Mouse (Mus musculus): ENCODE data around the gene Capzb. TPM values are rescaled to one million over a fixed set of nuclear protein-coding genes. Genes with fewer than 3 reads are reported as not detected.

Capzb gene
- polyA plus RNA-seq, 1 experiment from 2014 or later = 401 TPM

GRCm38 (mm10) chr4:139250886-139251285 is 58.2 kb downstream of the Capzb start:
- TF ChIP-seq EP300 (IDR thresholded peaks at IDR 0.05) (no peak), CTCF (IDR thresholded peaks at IDR 0.05) (no peak)
- no peak overlapping the region for H3K9ac ChIP-seq (replicated peaks; ENCODE audit: low read depth)
- no peak for ATAC-seq

GRCm38 (mm10) chr4:139252051-139252760 is 59.5 kb downstream of the Capzb start:
- no peak overlapping the region for H3K4me2 ChIP-seq (replicated peaks; ENCODE audit: low read depth, low read length)
- H3K27me3 ChIP-seq (replicated peaks; ENCODE audit: insufficient read depth, low read length) = no peaks in the 10 kb centered on the region
- H3K4me1 ChIP-seq (ENCODE audit: insufficient read depth, low read depth, low read length) = peaks cover 25% of the 10 kb centered on the region; the same call in 1 of the 2 replicates
- WGBS = 26% methylated on average over 22 of the region's 22 CpGs
- no peaks in the 10 kb centered on the region for H3K9me3 ChIP-seq (ENCODE audit: low read length)
- ATAC-seq (peak; percentile 45), DNase-seq (ENCODE audit: low spot score) (peak; percentile 88)
- TF ChIP-seq EP300 (IDR thresholded peaks at IDR 0.05) = no peak
- peak; percentile 90 for TF ChIP-seq CTCF (IDR thresholded peaks at IDR 0.05)
- H3K4me3 ChIP-seq (ENCODE audit: low read depth, low read length) = no peak overlapping the region
- no peak overlapping the region for H3K9ac ChIP-seq (replicated peaks; ENCODE audit: low read depth)
- no peaks in the 10 kb centered on the region for H3K36me3 ChIP-seq (ENCODE audit: insufficient read depth, low read length)
- H3K27ac ChIP-seq (ENCODE audit: low read length) = peak overlapping the region; percentile 81

More at GRCm38 (mm10) chr4:139250886-139251285, 58.2 kb downstream of the Capzb start:
- no peak overlapping the region for H3K4me3 ChIP-seq (ENCODE audit: low read depth, low read length)
- DNase-seq (ENCODE audit: low spot score) = no peak
- H3K27ac ChIP-seq (ENCODE audit: low read length) = peak overlapping the region; percentile 81
- 31% methylated on average over 8 of the region's 8 CpGs for WGBS
- H3K27me3 ChIP-seq (replicated peaks; ENCODE audit: insufficient read depth, low read length) = no peaks in the 10 kb centered on the region
- H3K36me3 ChIP-seq (ENCODE audit: insufficient read depth, low read length) = no peaks in the 10 kb centered on the region
- peaks cover 25% of the 10 kb centered on the region; the same call in 1 of the 2 replicates for H3K4me1 ChIP-seq (ENCODE audit: insufficient read depth, low read depth, low read length)
- no peak overlapping the region for H3K4me2 ChIP-seq (replicated peaks; ENCODE audit: low read depth, low read length)
- no peaks in the 10 kb centered on the region for H3K9me3 ChIP-seq (ENCODE audit: low read length)

- Histone ChIP-seq H3K4me1 (ENCODE audit: insufficient read depth, low read depth, low read length) (peaks cover 26% of the 10 kb centered on the region; the same call in 1 of the 2 replicates), H3K4me3 (ENCODE audit: low read depth, low read length) (no peak overlapping the region), H3K9me3 (ENCODE audit: low read length) (no peaks in the 10 kb centered on the region), H3K27me3 (replicated peaks; ENCODE audit: insufficient read depth, low read length) (no peaks in the 10 kb centered on the region), H3K27ac (ENCODE audit: low read length) (peak overlapping the region; percentile 62), H3K36me3 (ENCODE audit: insufficient read depth, low read length) (no peaks in the 10 kb centered on the region), H3K4me2 (replicated peaks; ENCODE audit: low read depth, low read length) (no peak overlapping the region), H3K9ac (replicated peaks; ENCODE audit: low read depth) (no peak overlapping the region)
- no peak for DNase-seq (ENCODE audit: low spot score)
- no peak for ATAC-seq
- no peak for TF ChIP-seq EP300 (IDR thresholded peaks at IDR 0.05)
- no peak for TF ChIP-seq CTCF (IDR thresholded peaks at IDR 0.05)
- 66% methylated on average over 9 of the region's 9 CpGs for WGBS
Observed at GRCm38 (mm10) chr4:139253206-139253605, 60.5 kb downstream of the Capzb start.

DNA sequence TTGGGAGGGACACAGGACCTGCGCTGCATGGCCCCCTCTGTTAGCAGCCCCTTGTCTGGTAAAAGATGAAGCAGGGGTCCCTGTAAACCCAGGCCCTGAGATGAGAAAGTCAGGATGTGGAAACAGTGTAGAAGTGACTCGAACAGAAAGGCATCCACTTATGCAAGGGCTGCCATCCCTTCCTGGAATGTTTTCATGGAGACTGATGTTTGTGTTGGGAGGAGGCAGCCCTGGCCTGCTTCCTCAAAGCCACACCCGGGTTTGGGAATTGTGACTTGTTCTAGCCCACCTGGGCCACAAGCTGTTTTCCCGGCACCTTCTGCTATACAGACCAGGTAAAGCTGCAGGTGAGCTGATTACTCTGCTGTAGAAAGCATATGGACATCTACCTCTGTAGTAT is 63.4 kb downstream of the Capzb start:
- no peaks in the 10 kb centered on the region for H3K27me3 ChIP-seq (replicated peaks; ENCODE audit: insufficient read depth, low read length)
- H3K27ac ChIP-seq (ENCODE audit: low read length) = peak overlapping the region; percentile 78
- H3K4me3 ChIP-seq (ENCODE audit: low read depth, low read length) = no peak overlapping the region
- no peaks in the 10 kb centered on the region for H3K9me3 ChIP-seq (ENCODE audit: low read length)
- H3K4me2 ChIP-seq (replicated peaks; ENCODE audit: low read depth, low read length) = no peak overlapping the region
- H3K36me3 ChIP-seq (ENCODE audit: insufficient read depth, low read length) = 0 out of 2 replicates have a peak, but pooled peaks cover 5% of the 10 kb centered on the region
- TF ChIP-seq CTCF (IDR thresholded peaks at IDR 0.05) (no peak), EP300 (IDR thresholded peaks at IDR 0.05) (peak; percentile 90)
- ATAC-seq (peak; percentile 73), DNase-seq (ENCODE audit: low spot score) (peak; percentile 87)
- H3K9ac ChIP-seq (replicated peaks; ENCODE audit: low read depth) = no peak overlapping the region
- peaks cover 16% of the 10 kb centered on the region; the same call in 1 of the 2 replicates for H3K4me1 ChIP-seq (ENCODE audit: insufficient read depth, low read depth, low read length)
- 49% methylated on average over 4 of the region's 4 CpGs for WGBS

GRCm38 (mm10) chr4:139256708-139257107 is 64.0 kb downstream of the Capzb start:
- TF ChIP-seq EP300 (IDR thresholded peaks at IDR 0.05) (peak; percentile 67), CTCF (IDR thresholded peaks at IDR 0.05) (no peak)
- peaks cover 10% of the 10 kb centered on the region; the same call in 1 of the 2 replicates for H3K4me1 ChIP-seq (ENCODE audit: insufficient read depth, low read depth, low read length)
- 65% methylated on average over 8 of the region's 8 CpGs for WGBS
- H3K27ac ChIP-seq (ENCODE audit: low read length) = peak overlapping the region; percentile 78
- DNase-seq (ENCODE audit: low spot score) (peak; percentile 72), ATAC-seq (peak; percentile 80)
- no peaks in the 10 kb centered on the region for H3K9me3 ChIP-seq (ENCODE audit: low read length)
- 0 out of 2 replicates have a peak, but pooled peaks cover 7% of the 10 kb centered on the region for H3K36me3 ChIP-seq (ENCODE audit: insufficient read depth, low read length)
- no peak overlapping the region for H3K4me3 ChIP-seq (ENCODE audit: low read depth, low read length)
- H3K27me3 ChIP-seq (replicated peaks; ENCODE audit: insufficient read depth, low read length) = no peaks in the 10 kb centered on the region
- no peak overlapping the region for H3K9ac ChIP-seq (replicated peaks; ENCODE audit: low read depth)
- no peak overlapping the region for H3K4me2 ChIP-seq (replicated peaks; ENCODE audit: low read depth, low read length)

DNA sequence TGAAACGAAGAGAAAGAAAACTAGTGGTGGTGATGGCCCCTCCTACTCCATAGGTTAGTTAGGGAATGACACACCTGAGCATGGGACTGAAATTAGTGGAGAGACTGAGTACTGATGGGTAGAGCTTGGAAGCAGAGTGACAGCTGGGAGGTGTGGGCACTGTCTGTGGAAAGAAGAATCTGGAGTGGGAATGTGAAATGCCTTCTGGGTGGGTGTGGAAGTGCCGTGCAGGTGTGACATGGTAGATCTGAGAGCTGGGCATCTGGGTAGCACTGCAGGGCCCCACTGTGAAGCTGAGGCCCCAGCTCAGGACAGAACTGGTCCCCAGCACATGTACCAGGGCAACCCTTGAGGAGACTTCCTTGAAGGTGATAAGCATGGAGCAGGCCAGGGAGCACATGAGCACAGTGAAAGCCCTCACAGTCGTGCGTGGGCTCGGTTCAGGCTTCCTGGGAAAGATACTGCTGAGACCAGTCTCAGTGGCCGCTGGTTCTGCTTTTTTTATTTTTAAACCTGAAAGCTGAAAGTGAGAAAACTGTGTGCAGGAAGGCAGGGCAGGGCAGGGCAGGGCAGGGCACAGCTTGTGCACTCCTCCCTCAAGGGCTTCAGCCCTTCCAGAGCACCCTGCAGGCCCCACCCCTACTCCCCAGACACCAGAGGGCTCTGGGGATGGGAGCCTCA is 66.1 kb downstream of the Capzb start:
- peaks cover 8% of the 10 kb centered on the region; the same call in 1 of the 2 replicates for H3K4me1 ChIP-seq (ENCODE audit: insufficient read depth, low read depth, low read length)
- no peaks in the 10 kb centered on the region for H3K9me3 ChIP-seq (ENCODE audit: low read length)
- 54% methylated on average over 6 of the region's 6 CpGs for WGBS
- ATAC-seq (peak; percentile 72), DNase-seq (ENCODE audit: low spot score) (peak; percentile 63)
- TF ChIP-seq CTCF (IDR thresholded peaks at IDR 0.05) (no peak), EP300 (IDR thresholded peaks at IDR 0.05) (no peak)
- peak overlapping the region; percentile 78 for H3K27ac ChIP-seq (ENCODE audit: low read length)
- no peak overlapping the region for H3K4me2 ChIP-seq (replicated peaks; ENCODE audit: low read depth, low read length)
- no peak overlapping the region for H3K9ac ChIP-seq (replicated peaks; ENCODE audit: low read depth)
- H3K36me3 ChIP-seq (ENCODE audit: insufficient read depth, low read length) = peaks cover 27% of the 10 kb centered on the region
- no peak overlapping the region for H3K4me3 ChIP-seq (ENCODE audit: low read depth, low read length)
- no peaks in the 10 kb centered on the region for H3K27me3 ChIP-seq (replicated peaks; ENCODE audit: insufficient read depth, low read length)

Measured in lung, postnatal 0 days (tissue).